Mouse (Mus musculus) v-Abl transformed pro-B cells (cell line): ENCODE results near the gene Msn.

ENCODE experiments used
- in situ Hi-C, 2 experiments: fragments of 400-800 bp; cut with MboI; formaldehyde crosslinking; loops; one replicate each; pipeline ENCODE4 v1.15.1; 2025; ENCODE audit not compliant: unreplicated experiment in 2 of 2

Msn gene

DNA sequence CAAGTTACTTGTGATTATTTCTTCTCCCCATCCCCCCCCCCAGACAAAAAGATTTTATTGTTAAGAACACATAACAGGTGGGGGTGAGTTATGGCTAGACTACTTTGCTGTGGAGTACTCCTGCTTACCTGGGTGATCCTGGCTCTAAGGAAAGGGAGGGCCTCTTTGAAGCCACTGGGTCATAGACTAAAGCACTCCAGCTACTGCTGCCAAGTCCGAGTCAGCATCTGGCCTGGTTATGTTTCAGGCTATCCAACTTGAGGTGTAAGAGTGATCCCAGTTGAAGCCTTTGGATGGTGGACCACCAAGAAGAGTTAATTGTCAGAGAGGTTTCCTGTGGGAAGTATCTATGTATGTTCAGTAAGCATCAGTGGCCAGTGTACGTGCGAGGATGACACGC is 39.7 kb downstream of the Msn start:
- in situ Hi-C loops, result no loop called here

DNA sequence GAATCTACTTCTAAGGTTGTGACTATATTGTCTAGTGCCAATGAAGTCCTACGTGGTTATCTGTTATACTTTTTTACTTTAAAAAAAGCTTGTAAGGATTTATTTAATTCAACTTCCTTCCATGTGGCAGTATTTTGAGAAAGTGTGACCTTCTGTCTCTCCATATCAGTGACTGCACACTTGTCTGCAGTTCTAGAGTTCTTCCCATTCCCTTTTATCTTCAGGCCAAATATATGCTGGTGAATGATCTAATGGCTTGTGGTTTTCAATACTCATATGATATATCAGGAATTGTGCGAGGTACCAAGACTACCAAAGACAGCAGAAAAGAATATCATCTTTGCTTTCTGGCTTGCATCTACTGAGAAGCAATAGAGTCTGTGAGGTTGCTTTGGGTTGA is 43.4 kb downstream of the Msn start:
- in situ Hi-C loops, result no loop called here

DNA sequence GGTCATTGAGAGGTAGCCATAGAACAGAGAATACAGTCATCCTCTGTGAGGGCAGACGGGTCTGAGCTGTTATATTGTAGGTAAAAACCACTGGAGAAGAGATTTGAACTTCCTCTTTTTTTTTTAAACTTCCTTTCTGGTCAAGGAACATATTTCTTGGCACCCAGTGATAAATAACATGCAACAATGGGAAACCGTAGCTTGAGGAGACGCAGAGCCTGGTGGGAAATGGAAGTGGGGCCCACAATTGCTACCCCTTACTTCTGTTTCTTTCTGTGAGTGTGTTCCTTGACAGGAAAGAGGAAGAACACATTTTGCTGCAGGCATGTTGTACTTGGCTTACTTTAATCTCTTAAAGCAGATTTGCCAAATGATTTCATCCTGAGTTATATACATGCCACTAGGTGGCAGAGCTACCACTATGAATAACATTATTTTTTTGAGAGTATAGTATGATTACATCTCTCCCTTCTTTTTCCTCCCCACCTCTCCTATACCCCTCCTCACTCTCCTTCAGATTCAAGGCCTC is 49.2 kb downstream of the Msn start:
- in situ Hi-C loops, result no loop called here

DNA sequence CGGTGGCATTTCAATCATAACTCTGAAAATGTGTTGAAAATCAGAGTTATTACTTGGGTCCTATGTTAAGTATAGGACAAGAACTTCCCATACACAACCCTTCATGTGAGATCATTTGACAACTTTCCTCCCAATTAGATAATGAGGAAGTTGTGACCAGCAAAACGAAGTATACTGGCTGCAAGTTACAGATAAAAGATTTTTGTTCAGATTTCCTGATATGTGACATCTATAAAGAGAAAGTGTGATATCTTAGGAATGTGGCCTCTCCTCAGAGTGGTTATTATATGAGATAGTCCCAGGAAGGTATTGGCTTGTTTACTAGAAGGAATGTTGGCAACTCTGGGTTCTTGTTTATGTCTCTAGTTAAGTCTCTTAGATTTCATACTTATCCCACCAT is 52.4 kb downstream of the Msn start:
- in situ Hi-C loops, result no loop called here

DNA sequence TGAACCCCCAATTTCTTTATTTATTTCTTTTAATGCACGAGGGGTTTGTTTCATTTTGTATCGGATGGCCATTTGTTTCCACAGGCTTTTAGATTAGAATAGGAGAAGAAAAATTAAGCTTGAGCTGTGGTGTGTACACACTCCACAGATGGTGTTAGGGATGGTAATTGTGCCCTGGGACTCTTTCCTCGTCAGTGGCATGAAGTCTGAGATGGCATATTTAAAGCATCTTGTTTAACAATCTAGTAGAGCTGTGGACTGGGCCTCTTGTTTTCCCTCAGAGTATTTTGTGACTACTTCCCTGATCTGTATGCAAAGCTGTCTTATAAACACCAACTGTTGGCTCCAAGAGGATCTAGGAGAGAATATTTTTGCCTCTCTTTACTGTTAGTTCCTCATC is 57.5 kb downstream of the Msn start:
- in situ Hi-C loops, result loop anchor here in 1 of 2 experiments (25.0 kb wide), 1 partner anchor 734 kb away; no protein-coding TSS in a partner anchor

DNA sequence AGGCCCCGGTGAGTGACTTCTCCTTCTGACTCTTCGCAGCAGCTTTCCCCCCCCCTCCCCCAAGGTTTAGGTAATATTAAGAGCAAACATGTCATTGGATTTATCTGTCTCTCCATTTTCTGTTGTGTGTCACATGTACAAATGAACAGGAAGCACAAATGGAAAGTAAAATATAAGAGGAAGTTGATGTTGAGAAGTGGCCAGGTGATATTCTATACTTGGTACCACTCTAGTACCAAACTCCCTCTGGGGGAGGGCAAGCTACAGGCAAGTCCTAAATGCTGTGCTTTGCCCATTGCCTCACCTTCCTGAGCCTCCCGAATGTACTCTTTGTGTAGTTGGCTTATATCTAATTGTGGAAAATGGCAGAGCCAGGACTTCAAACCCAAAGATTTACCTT is 62.1 kb downstream of the Msn start:
- in situ Hi-C loops, result loop anchor here in 1 of 2 experiments (25.0 kb wide), 1 partner anchor 729 kb away; no protein-coding TSS in a partner anchor

DNA sequence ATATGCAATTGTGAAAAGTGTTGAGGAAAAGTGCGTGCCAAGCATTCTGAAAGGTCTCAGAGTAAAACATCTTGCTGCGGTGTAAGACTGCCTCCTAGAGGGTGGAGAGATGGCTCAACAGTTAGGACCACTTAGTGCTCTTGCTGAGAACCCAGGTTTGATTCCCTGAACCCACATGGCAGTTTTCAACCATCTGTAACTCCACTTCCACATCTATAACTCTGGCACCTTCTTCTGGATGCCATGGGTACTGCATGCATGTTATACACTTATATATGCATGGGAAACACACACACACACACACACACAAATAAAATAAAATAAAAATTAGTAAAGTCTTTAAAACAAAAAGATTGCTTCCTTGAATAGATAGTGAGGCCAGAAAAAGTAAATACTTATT is 66.7 kb downstream of the Msn start:
- in situ Hi-C loops, result loop anchor here (5.0 to 25.0 kb wide), 3 partner anchors 140 to 725 kb away; no protein-coding TSS in a partner anchor

DNA sequence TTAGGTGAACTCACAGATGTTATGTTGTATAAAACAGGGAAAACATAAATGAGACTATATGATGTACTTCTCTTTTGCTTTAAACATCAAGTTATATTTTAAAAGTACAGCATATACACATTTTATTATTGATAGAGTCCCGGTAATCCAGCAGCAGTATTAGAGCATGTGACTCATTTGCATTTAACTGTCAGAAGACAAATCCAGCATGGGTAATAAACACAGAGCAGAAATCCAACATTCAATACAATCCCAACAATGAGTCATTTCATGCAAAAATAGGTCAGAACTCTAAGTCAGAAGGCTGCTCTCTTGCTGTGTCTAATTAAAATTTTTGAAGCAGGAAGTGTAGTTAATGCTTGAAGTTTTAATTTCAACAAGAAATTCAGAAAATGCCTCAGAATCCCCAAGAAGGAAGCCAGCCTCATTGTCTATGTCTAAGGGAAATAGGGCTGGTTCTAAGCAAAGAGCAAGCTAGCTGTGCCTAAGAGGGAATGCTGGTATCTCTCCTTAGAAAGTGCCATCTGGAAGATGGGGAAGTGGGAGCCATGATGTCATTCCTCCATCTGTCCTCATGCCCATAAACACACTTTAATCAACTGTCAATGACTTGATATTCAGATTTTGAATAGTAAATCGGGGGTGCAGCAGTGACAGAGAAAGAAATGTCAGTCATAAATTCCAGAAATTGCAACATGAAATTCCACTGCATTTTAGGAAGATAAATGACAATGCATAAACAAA is 76.0 kb downstream of the Msn start:
- in situ Hi-C loops, result loop anchor here in 1 of 2 experiments (25.0 kb wide), 1 partner anchor 715 kb away; no protein-coding TSS in a partner anchor

DNA sequence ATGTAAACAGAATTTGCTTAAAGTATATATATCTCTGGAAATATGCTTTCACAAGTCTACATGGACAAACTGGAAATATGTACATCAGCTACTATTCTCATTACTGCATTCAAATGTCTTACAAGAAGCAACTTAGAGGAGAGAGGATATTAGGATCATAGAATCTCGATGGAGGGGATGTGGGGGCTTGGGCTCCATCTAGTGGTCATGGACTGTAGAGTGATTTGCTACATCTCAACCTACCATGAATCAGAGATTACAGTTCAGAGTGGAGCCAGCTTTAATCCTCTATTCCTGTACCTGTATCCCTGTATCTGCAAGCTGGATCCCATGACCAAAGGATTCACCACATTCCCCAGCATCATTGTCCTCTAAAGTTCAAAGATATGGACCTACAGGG is 82.6 kb downstream of the Msn start:
- in situ Hi-C loops, result loop anchor here in 1 of 2 experiments (25.0 kb wide), 1 partner anchor 1259 kb away; no protein-coding TSS in a partner anchor

DNA sequence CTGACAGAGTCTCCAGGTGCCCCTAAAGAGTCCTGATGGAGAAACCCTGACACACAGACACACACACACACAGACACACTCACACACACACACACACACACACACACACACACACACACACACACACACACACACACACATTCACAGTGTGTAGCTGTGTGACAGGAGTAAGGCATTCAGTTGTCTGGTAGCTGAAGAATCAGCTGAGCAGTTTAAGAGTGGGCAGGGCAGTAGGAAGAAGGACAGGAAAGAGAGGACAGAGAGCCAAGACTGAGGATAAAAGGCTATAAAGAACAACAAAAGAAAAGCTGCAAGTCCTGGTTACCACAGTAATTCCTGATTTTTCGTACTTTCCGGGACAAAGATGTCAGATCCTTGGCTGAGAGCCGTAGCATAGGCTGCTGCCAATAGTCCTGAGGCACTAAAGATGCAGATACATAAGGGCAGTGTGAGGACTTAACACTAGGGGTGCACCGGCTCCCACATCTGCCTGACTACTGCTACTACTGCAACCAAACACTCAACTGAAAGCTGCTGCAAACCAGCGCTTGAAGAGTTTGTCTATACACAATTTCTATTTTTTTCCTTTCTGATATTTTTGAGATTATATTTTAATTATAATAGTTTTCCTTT is 88.4 kb downstream of the Msn start:
- in situ Hi-C loops, result loop anchor here in 1 of 2 experiments (25.0 kb wide), 1 partner anchor 1253 kb away; no protein-coding TSS in a partner anchor

DNA sequence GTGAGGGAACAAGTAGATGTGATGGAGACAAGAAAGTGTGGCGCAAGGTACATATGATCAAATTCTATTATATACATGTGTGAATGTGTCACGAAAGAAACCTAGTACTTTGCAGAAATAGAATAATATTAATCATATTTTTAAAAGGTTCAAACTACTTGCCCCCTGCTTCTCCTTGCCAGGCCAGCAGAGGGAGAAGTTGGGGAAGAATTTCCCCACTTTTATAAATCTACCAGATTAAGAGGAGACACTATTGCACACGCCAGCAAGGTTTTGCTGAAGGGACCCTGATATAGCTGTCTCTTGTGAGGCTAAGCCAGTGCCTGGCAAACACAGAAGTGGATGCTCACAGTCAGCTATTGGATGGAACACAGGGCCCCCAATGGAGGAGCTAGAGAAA is 109.3 kb downstream of the Msn start:
- in situ Hi-C loops, result loop anchor here in 1 of 2 experiments (10.0 kb wide), 1 partner anchor 120 kb away; no protein-coding TSS in a partner anchor

DNA sequence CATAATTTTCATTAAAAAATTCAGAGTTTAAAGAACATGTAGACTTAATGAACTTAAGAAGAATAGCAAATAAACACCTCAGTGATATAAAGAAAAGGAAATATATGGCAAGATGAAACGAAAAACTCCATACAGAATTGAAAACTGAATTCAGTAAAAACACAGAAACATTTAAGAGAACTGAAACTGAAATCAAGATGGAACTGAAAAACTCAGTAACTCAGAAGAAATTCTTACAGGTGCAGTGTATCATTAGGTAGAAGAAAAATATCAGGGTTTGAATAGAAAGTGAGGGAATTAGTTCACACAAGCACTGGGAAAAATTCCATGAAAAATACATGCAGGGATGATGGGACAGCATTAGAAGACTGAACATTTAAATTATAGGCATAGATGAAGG is 111.0 kb downstream of the Msn start:
- in situ Hi-C loops, result loop anchor here in 1 of 2 experiments (10.0 kb wide), 1 partner anchor 118 kb away; no protein-coding TSS in a partner anchor

DNA sequence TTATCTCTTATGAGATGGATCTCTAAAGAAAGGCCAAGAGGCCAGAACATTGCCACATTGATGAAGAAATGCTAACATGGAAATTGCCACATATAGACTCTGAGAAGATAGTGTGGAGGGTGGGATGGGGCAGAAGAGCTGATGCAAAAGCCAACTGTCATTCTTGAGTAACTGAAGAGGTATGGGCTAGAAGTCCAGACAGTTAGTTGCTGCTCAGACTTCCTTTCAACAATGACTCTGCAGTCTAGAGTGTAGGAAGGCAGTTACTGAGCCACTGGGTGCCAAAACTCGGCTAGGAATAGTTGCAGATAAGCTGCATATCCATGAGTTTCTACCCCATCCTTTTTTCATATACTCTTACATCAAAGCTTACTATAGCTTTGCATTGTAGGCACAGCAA is 122.2 kb downstream of the Msn start:
- in situ Hi-C loops, result no loop called here
